Mouse (Mus musculus) liver, embryonic 14.5 days (tissue): ENCODE data around the gene Syt11.

Experiments
- CTCF ChIP-seq: IDR thresholded peaks from 2 replicates; pipeline ENCODE4 v1.5.1; 2016; ENCODE audit warnings: antibody characterized with exemption, low read depth, control low read depth
- EP300 ChIP-seq: IDR thresholded peaks from 2 replicates; pipeline ENCODE4 v1.6.1; 2016; ENCODE audit warnings: antibody characterized with exemption, low read depth

DNA sequence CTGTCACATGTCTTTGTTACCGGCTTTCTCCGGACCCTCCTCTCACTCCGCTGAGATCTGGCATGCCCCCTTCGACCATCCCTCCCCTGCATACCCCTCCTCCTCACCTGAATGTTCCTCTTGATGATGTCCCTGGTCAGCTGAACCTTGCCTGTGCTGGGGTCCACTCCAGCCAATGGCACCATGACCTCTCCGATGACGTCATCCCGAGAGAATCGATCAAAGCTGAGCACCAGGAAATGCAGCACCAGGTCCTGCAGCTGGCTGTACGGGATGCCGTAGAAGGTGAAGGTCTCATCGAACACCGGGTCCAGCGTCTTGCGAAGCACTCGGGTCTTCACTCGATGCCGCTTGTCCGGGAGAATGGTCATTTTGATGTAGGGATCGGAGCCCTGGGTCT lies 13.3 kb downstream of the Syt11 start:
- TF ChIP-seq CTCF (no peak), EP300 (no peak)
